Mouse (Mus musculus) B cell, adult 62 days (primary cell): ENCODE results near the gene Vps35. TPM values are rescaled to one million over a fixed set of nuclear protein-coding genes. Genes with fewer than 3 reads are reported as not detected.

Experiments used
- total RNA-seq: library from RNA; stranded (reverse); gene quantifications from 4 replicates; pipeline ENCODE4 v1.2.4, GENCODE M21; 2023

The Vps35 gene
- total RNA-seq: 73.7 to 74.9 TPM (median 74.4 TPM) in 4 replicates

DNA sequence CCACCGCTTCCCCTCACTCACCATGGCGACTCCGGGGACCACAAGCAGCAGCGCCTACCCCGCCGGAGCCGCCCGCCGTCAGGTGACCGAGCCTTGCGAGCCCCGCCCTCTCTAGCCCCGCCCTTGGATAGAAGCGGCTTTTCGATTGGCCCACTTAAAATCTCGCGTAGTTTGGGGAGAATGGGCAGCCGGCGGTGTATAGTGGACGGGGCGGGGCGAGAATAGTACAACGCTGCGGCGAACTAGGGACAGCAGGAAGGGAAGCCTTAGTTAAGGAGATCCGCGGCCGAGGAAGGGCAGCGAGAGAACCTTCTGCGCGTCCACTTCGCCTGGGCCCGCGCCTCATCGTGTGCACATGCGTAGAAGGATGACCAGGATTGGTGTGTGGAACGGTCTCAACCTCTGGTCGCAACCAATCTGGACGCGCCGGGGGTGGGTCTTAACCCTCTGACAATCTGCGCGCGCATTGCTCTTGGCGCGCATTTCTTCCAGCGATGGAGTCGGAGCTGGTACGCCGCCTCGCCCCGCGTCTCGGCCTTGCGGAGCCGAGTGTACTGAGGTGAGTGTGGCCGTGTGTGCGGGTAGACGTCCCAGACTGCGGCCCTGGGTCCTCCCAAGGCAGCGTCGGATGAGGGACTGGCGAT, at the start of gene Vps35, which contains the start of gene Orc6:
Vps35 (minus strand) TSS at position 369 of the 644 bp plus-strand sequence.
Orc6 (plus strand) TSS at position 199 of the 644 bp plus-strand sequence.

DNA sequence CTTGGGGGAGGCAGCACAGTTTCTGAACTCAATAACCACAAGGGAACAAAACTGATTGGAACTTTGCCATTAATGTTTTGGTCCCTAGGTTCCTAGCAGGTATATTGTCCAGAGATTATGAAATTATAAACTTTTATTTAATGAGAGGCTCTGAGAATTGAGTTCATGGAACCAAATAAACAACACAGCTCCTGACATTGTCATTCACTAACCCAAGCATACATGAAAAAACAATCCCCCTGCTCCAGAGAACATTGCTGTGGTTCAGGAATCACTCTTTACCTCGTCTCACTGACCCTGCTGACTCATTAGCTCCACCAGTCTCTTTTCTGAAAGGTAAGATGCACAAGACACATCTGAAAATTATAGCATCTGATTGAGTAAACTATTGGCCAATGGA, 73.9 kb downstream of the Vps35 start, which contains the start of gene Olfr371:
Olfr371 (plus strand) TSS at position 301 of the 400 bp plus-strand sequence.

Other genes with a start within 250 kb of the Vps35 start
- gene Fbxw9, start 239.7 kb downstream of the Vps35 start, total RNA-seq: 12.9 to 16.5 TPM (median 14.4 TPM) in 4 replicates
- not detected in 4 replicates for gene Gm5741, start 231.8 kb downstream of the Vps35 start, total RNA-seq
- 123 to 148 TPM (median 135 TPM) in 4 replicates for gene Dhps, start 228.0 kb downstream of the Vps35 start, total RNA-seq
- 43.4 to 52.3 TPM (median 47.1 TPM) in 4 replicates for gene Wdr83os, start 219.1 kb downstream of the Vps35 start, total RNA-seq
- gene Wdr83, start 218.5 kb downstream of the Vps35 start, total RNA-seq: 11.1 to 22.3 TPM (median 15.6 TPM) in 4 replicates
- gene Man2b1, start 216.5 kb downstream of the Vps35 start, total RNA-seq: 152 to 159 TPM (median 155 TPM) in 4 replicates
- gene Zfp791, start 176.7 kb downstream of the Vps35 start, total RNA-seq: not detected in 4 replicates
- not detected in 4 replicates for gene Cks1brt, start 147.9 kb downstream of the Vps35 start, total RNA-seq
- not detected in 4 replicates for gene Olfr371, start 73.8 kb downstream of the Vps35 start, total RNA-seq
- 29.2 to 34.4 TPM (median 33.0 TPM) in 4 replicates for gene Orc6, start 170 bp downstream of the Vps35 start, total RNA-seq
- gene Mylk3, start 86.5 kb upstream of the Vps35 start, total RNA-seq: not detected in 4 replicates
- gene 4921524J17Rik, start 133.0 kb upstream of the Vps35 start, total RNA-seq: 11.5 to 29.6 TPM (median 13.1 TPM) in 4 replicates
- 0.94 to 4.4 TPM (median 1.5 TPM) in 4 replicates for gene Gpt2, start 192.8 kb upstream of the Vps35 start, total RNA-seq